Mouse (Mus musculus): ENCODE measurements around the gene Pou6f2.

DNA sequence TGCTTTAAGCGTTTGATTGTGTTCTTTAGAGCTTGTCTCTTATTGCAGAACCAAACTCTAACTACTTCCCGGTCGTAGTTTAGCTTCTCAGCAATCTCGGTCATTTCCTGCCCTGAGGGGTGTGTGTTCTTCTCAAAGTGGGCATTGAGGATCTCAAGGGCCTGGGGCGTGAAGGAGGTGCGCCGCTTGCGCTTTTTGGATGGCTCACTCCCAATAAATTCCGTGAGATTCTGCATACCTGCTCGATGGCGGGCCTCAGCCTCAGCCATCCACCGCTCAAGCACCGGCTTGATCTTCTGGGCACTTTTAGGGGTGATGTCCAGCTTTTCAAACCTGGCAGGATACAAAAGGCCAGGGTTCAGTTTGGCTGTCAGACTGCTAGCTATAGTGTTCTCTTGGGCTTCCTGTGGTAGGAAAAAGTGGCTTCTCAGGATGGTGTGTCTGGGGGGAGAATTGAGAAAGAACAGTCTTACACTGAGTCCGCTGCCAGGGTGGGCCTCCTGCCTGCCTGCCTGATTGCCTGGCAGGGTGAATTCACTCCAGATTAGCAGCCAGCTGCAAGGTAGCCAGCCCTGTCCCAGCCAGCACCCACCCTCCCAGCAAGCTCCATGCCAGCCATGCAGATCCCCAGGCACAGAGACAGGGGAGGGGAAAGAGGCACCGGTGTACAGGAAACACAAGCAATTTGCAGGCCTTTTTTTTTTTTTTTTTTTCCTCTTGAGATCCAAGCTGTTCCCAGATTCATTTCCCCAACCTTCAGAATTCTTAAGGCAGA, 272.1 kb downstream of the Pou6f2 start:
- no peak for TF ChIP-seq POLR2A (IDR thresholded peaks at IDR 0.05; ENCODE audit: low read depth, low read length)
- TF ChIP-seq CTCF (conservative IDR thresholded peaks at IDR 0.05; ENCODE audit: insufficient read depth, insufficient read length, low read depth, low read length): no peak
